Mouse (Mus musculus) C2C12 (cell line): ENCODE results near the gene Gpc6.

Source experiments
- CEBPB ChIP-seq: IDR thresholded peaks from one replicate; pipeline ENCODE4 v1.6.1; 2011; ENCODE audit warnings: low read depth, mild to moderate bottlenecking, control low read depth, moderate library complexity
- CTCF ChIP-seq: IDR thresholded peaks from one replicate; pipeline ENCODE4 v1.5.1; 2011; ENCODE audit not compliant: control insufficient read depth, insufficient read depth, insufficient read length
- FOSL1 ChIP-seq: IDR thresholded peaks from one replicate; pipeline ENCODE4 v1.8.0; 2011; ENCODE audit warnings: mild to moderate bottlenecking, low read length; ENCODE audit not compliant: poor library complexity, insufficient read depth, severe bottlenecking
- MAX ChIP-seq: IDR thresholded peaks from one replicate; pipeline ENCODE4 v1.6.1; 2011; ENCODE audit warnings: mild to moderate bottlenecking, control low read depth
- MYOD1 ChIP-seq: IDR thresholded peaks from one replicate; pipeline ENCODE4 v1.6.1; 2011; ENCODE audit warnings: low read depth; ENCODE audit not compliant: control insufficient read depth, insufficient read length
- MYOG ChIP-seq: IDR thresholded peaks from one replicate; pipeline ENCODE4 v1.6.1; 2011; ENCODE audit not compliant: control insufficient read depth, insufficient read length; ENCODE audit errors: extremely low read depth
- USF1 ChIP-seq: IDR thresholded peaks from one replicate; pipeline ENCODE4 v1.6.1; 2011; ENCODE audit warnings: low read depth, mild to moderate bottlenecking, control low read depth, moderate library complexity

DNA sequence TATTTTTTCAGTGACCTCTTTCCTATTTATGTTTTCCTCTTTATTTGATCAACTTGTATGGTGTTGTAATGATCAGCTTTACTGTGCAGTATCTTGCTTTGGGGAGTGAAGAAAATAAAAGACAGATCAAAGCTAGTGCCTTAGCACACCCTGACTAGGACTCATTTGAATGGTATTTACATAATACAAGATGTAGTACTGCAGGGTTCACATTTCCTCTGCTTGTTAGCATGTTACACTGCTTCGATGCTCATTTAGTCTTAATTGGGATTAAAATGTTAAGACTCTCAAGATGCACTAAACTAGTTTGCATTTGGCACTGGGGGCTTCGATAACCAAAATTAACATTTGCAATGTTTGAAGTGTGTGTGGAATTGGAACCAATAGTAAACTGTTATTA lies 803.6 kb downstream of the Gpc6 start:
- no peak for TF ChIP-seq CTCF
- TF ChIP-seq USF1 = no peak
- no peak for TF ChIP-seq MYOG
- no peak for TF ChIP-seq MAX
- TF ChIP-seq CEBPB = no peak
- TF ChIP-seq MYOD1 = no peak
- no peak for TF ChIP-seq FOSL1
